Mouse (Mus musculus): ENCODE data around the gene Rab23. TPM values are rescaled to one million over a fixed set of nuclear protein-coding genes. Genes with fewer than 3 reads are reported as not detected.

Rab23 gene
- 32.3 and 35.2 TPM in 2 replicates for polyA plus RNA-seq (2016; fragmentation: Nextera tagmentation; extraction: Ambion mirVana)

GRCm38 (mm10) chr1:33719733-33720225, at the start of gene Rab23:
TSS of gene Rab23 (plus strand) at chr1:33719887.
- peak within 1 kb of the TSS; percentile 95 for H3K27ac ChIP-seq (replicated peaks)
- H3K9me3 ChIP-seq, result no peaks in the 10 kb centered on the region
- peaks cover 20% of the 10 kb centered on the region for H3K4me1 ChIP-seq
- peaks cover 32% of the 10 kb centered on the region for H3K36me3 ChIP-seq (replicated peaks)
- DNase-seq (ENCODE audit: low spot score), result peak; percentile 90
- H3K27me3 ChIP-seq (replicated peaks; ENCODE audit: low read depth, poor library complexity, severe bottlenecking), result no peaks in the 10 kb centered on the region
- under 1% methylated on average over 54 of the region's 54 CpGs for WGBS
- H3K4me3 ChIP-seq, result peak within 1 kb of the TSS; percentile 90

- no peaks in the 10 kb centered on the region for H3K27me3 ChIP-seq (replicated peaks; ENCODE audit: low read depth, poor library complexity, severe bottlenecking)
- peaks cover 28% of the 10 kb centered on the region for H3K36me3 ChIP-seq (replicated peaks)
- no peaks in the 10 kb centered on the region for H3K9me3 ChIP-seq
- H3K4me1 ChIP-seq, result peaks cover 12% of the 10 kb centered on the region
- WGBS, result under 1% methylated on average over 37 of the region's 37 CpGs
- DNase-seq (ENCODE audit: low spot score), result peak; percentile 81
- H3K27ac ChIP-seq (replicated peaks), result peak overlapping the region; percentile 87
- peak overlapping the region; percentile 87 for H3K4me3 ChIP-seq
These were observed 49.5 kb upstream of the Rab23 start for GRCm38 (mm10) chr1:33670164-33670616.

GRCm38 (mm10) chr1:33671441-33671840, 48.2 kb upstream of the Rab23 start:
- Histone ChIP-seq H3K4me3 (no peak overlapping the region), H3K27ac (replicated peaks) (no peak overlapping the region), H3K4me1 (peaks cover 12% of the 10 kb centered on the region), H3K36me3 (replicated peaks) (peaks cover 16% of the 10 kb centered on the region), H3K27me3 (replicated peaks; ENCODE audit: low read depth, poor library complexity, severe bottlenecking) (no peaks in the 10 kb centered on the region), H3K9me3 (no peaks in the 10 kb centered on the region)
- 79% methylated on average over 5 of the region's 5 CpGs for WGBS
- DNase-seq (ENCODE audit: low spot score), result no peak

- no peaks in the 10 kb centered on the region for H3K9me3 ChIP-seq
- no peak overlapping the region for H3K4me3 ChIP-seq
- DNase-seq (ENCODE audit: low spot score), result no peak
- H3K36me3 ChIP-seq (replicated peaks), result peaks cover 10% of the 10 kb centered on the region
- H3K4me1 ChIP-seq, result peaks cover 12% of the 10 kb centered on the region
- H3K27me3 ChIP-seq (replicated peaks; ENCODE audit: low read depth, poor library complexity, severe bottlenecking), result no peaks in the 10 kb centered on the region
- WGBS, result 70% methylated on average over 3 of the region's 3 CpGs
- no peak overlapping the region for H3K27ac ChIP-seq (replicated peaks)
These were observed 47.6 kb upstream of the Rab23 start for GRCm38 (mm10) chr1:33672083-33672482.

- H3K4me3 ChIP-seq, result no peak overlapping the region
- H3K9me3 ChIP-seq, result no peaks in the 10 kb centered on the region
- peaks cover 12% of the 10 kb centered on the region for H3K4me1 ChIP-seq
- no peak overlapping the region for H3K27ac ChIP-seq (replicated peaks)
- H3K27me3 ChIP-seq (replicated peaks; ENCODE audit: low read depth, poor library complexity, severe bottlenecking), result no peaks in the 10 kb centered on the region
- peak; percentile 48 for DNase-seq (ENCODE audit: low spot score)
- peaks cover 6% of the 10 kb centered on the region for H3K36me3 ChIP-seq (replicated peaks)
- 29% methylated on average over 3 of the region's 3 CpGs for WGBS
These were observed 47.2 kb upstream of the Rab23 start for GRCm38 (mm10) chr1:33672514-33672913.

GRCm38 (mm10) chr1:33673158-33673960, 46.3 kb upstream of the Rab23 start:
- WGBS, result 75% methylated on average over 17 of the region's 17 CpGs
- no peak for DNase-seq (ENCODE audit: low spot score)
- H3K9me3 ChIP-seq, result no peaks in the 10 kb centered on the region
- no peaks in the 10 kb centered on the region for H3K36me3 ChIP-seq (replicated peaks)
- H3K4me3 ChIP-seq, result no peak overlapping the region
- no peak overlapping the region for H3K27ac ChIP-seq (replicated peaks)
- H3K27me3 ChIP-seq (replicated peaks; ENCODE audit: low read depth, poor library complexity, severe bottlenecking), result no peaks in the 10 kb centered on the region
- H3K4me1 ChIP-seq, result peaks cover 10% of the 10 kb centered on the region

GRCm38 (mm10) chr1:33680435-33680834, 39.3 kb upstream of the Rab23 start:
- WGBS, result 54% methylated on average over 4 of the region's 4 CpGs
- H3K27me3 ChIP-seq (replicated peaks; ENCODE audit: low read depth, poor library complexity, severe bottlenecking), result no peaks in the 10 kb centered on the region

GRCm38 (mm10) chr1:33680890-33681289, 38.8 kb upstream of the Rab23 start:
- no peak for DNase-seq (ENCODE audit: low spot score)
- WGBS, result 88% methylated on average over 7 of the region's 7 CpGs
- Histone ChIP-seq H3K4me1 (no peaks in the 10 kb centered on the region), H3K27ac (replicated peaks) (no peak overlapping the region), H3K27me3 (replicated peaks; ENCODE audit: low read depth, poor library complexity, severe bottlenecking) (no peaks in the 10 kb centered on the region), H3K36me3 (replicated peaks) (no peaks in the 10 kb centered on the region), H3K9me3 (no peaks in the 10 kb centered on the region), H3K4me3 (no peak overlapping the region)

More at GRCm38 (mm10) chr1:33680435-33680834, 39.3 kb upstream of the Rab23 start:
- Histone ChIP-seq H3K4me3 (no peak overlapping the region), H3K4me1 (no peaks in the 10 kb centered on the region), H3K27ac (replicated peaks) (no peak overlapping the region), H3K36me3 (replicated peaks) (no peaks in the 10 kb centered on the region), H3K9me3 (no peaks in the 10 kb centered on the region)
- no peak for DNase-seq (ENCODE audit: low spot score)

- H3K27ac ChIP-seq (replicated peaks), result no peak overlapping the region
- H3K27me3 ChIP-seq (replicated peaks; ENCODE audit: low read depth, poor library complexity, severe bottlenecking), result no peaks in the 10 kb centered on the region
- H3K4me3 ChIP-seq, result no peak overlapping the region
- H3K36me3 ChIP-seq (replicated peaks), result no peaks in the 10 kb centered on the region
- no peaks in the 10 kb centered on the region for H3K9me3 ChIP-seq
- no peaks in the 10 kb centered on the region for H3K4me1 ChIP-seq
- DNase-seq (ENCODE audit: low spot score), result peak; percentile 16
- WGBS, result 74% methylated on average over 8 of the region's 8 CpGs
These were observed 35.2 kb upstream of the Rab23 start for GRCm38 (mm10) chr1:33684459-33684858.

GRCm38 (mm10) chr1:33688810-33689209, 30.9 kb upstream of the Rab23 start:
- DNase-seq (ENCODE audit: low spot score), result peak; percentile 12
- Histone ChIP-seq H3K27ac (replicated peaks) (no peak overlapping the region), H3K27me3 (replicated peaks; ENCODE audit: low read depth, poor library complexity, severe bottlenecking) (no peaks in the 10 kb centered on the region), H3K4me3 (no peak overlapping the region), H3K36me3 (replicated peaks) (no peaks in the 10 kb centered on the region), H3K4me1 (no peaks in the 10 kb centered on the region), H3K9me3 (no peaks in the 10 kb centered on the region)
- WGBS, result 63% methylated on average over 2 of the region's 2 CpGs

GRCm38 (mm10) chr1:33689446-33690086, 30.1 kb upstream of the Rab23 start:
- no peaks in the 10 kb centered on the region for H3K27me3 ChIP-seq (replicated peaks; ENCODE audit: low read depth, poor library complexity, severe bottlenecking)
- no peak overlapping the region for H3K27ac ChIP-seq (replicated peaks)
- no peaks in the 10 kb centered on the region for H3K4me1 ChIP-seq
- no peaks in the 10 kb centered on the region for H3K36me3 ChIP-seq (replicated peaks)
- no peak overlapping the region for H3K4me3 ChIP-seq
- 91% methylated on average over 8 of the region's 8 CpGs for WGBS
- no peaks in the 10 kb centered on the region for H3K9me3 ChIP-seq
- no peak for DNase-seq (ENCODE audit: low spot score)

GRCm38 (mm10) chr1:33690087-33690448, 29.6 kb upstream of the Rab23 start:
- no peaks in the 10 kb centered on the region for H3K36me3 ChIP-seq (replicated peaks)
- no peak for DNase-seq (ENCODE audit: low spot score)
- no peaks in the 10 kb centered on the region for H3K27me3 ChIP-seq (replicated peaks; ENCODE audit: low read depth, poor library complexity, severe bottlenecking)
- 48% methylated on average over 4 of the region's 4 CpGs for WGBS
- H3K9me3 ChIP-seq, result no peaks in the 10 kb centered on the region
- H3K4me3 ChIP-seq, result no peak overlapping the region
- no peaks in the 10 kb centered on the region for H3K4me1 ChIP-seq
- H3K27ac ChIP-seq (replicated peaks), result no peak overlapping the region

GRCm38 (mm10) chr1:33693893-33694292, 25.8 kb upstream of the Rab23 start:
- Histone ChIP-seq H3K4me1 (no peaks in the 10 kb centered on the region), H3K27me3 (replicated peaks; ENCODE audit: low read depth, poor library complexity, severe bottlenecking) (no peaks in the 10 kb centered on the region), H3K27ac (replicated peaks) (no peak overlapping the region), H3K9me3 (no peaks in the 10 kb centered on the region), H3K4me3 (no peak overlapping the region), H3K36me3 (replicated peaks) (no peaks in the 10 kb centered on the region)
- DNase-seq (ENCODE audit: low spot score), result no peak
- 86% methylated on average over 3 of the region's 3 CpGs for WGBS

Measured in embryonic facial prominence, embryonic 10.5 days (tissue).